Mouse (Mus musculus): Measurements from ENCODE around the gene Zbtb16.

Gene Zbtb16

GRCm38 (mm10) chr9:48768965-48769364, 67.1 kb downstream of the Zbtb16 start:
- no peak for DNase-seq (ENCODE audit: low read depth, low spot score)

- no peak for DNase-seq (ENCODE audit: low read depth, low spot score)
Observed at GRCm38 (mm10) chr9:48767666-48768432, 68.2 kb downstream of the Zbtb16 start.

- DNase-seq (ENCODE audit: low read depth, low spot score), result no peak
Observed at GRCm38 (mm10) chr9:48765927-48766326, 70.1 kb downstream of the Zbtb16 start.

- no peak for DNase-seq (ENCODE audit: low read depth, low spot score)
Observed at GRCm38 (mm10) chr9:48764311-48764710, 71.7 kb downstream of the Zbtb16 start.

GRCm38 (mm10) chr9:48761732-48762637, 74.0 kb downstream of the Zbtb16 start:
- no peak for DNase-seq (ENCODE audit: low read depth, low spot score)

GRCm38 (mm10) chr9:48761175-48761556, 74.9 kb downstream of the Zbtb16 start:
- no peak for DNase-seq (ENCODE audit: low read depth, low spot score)

GRCm38 (mm10) chr9:48760449-48761174, 75.4 kb downstream of the Zbtb16 start:
- peak; percentile 22 for DNase-seq (ENCODE audit: low read depth, low spot score)

GRCm38 (mm10) chr9:48759098-48759497, 76.9 kb downstream of the Zbtb16 start:
- DNase-seq (ENCODE audit: low read depth, low spot score), result no peak

GRCm38 (mm10) chr9:48757650-48758580, 78.1 kb downstream of the Zbtb16 start:
- DNase-seq (ENCODE audit: low read depth, low spot score), result no peak

- no peak for DNase-seq (ENCODE audit: low read depth, low spot score)
Observed at GRCm38 (mm10) chr9:48756261-48756812, 79.7 kb downstream of the Zbtb16 start.

GRCm38 (mm10) chr9:48755438-48756070, 80.5 kb downstream of the Zbtb16 start:
- no peak for DNase-seq (ENCODE audit: low read depth, low spot score)

GRCm38 (mm10) chr9:48754418-48754817, 81.6 kb downstream of the Zbtb16 start:
- no peak for DNase-seq (ENCODE audit: low read depth, low spot score)

GRCm38 (mm10) chr9:48753881-48754280, 82.1 kb downstream of the Zbtb16 start:
- DNase-seq (ENCODE audit: low read depth, low spot score), result no peak

GRCm38 (mm10) chr9:48751900-48752299, 84.1 kb downstream of the Zbtb16 start:
- no peak for DNase-seq (ENCODE audit: low read depth, low spot score)

GRCm38 (mm10) chr9:48749666-48750065, 86.4 kb downstream of the Zbtb16 start:
- DNase-seq (ENCODE audit: low read depth, low spot score), result no peak

- no peak for DNase-seq (ENCODE audit: low read depth, low spot score)
Observed at GRCm38 (mm10) chr9:48749168-48749567, 86.9 kb downstream of the Zbtb16 start.

GRCm38 (mm10) chr9:48748761-48749160, 87.3 kb downstream of the Zbtb16 start:
- DNase-seq (ENCODE audit: low read depth, low spot score), result no peak

- DNase-seq (ENCODE audit: low read depth, low spot score), result no peak
Observed at GRCm38 (mm10) chr9:48748216-48748615, 87.8 kb downstream of the Zbtb16 start.

GRCm38 (mm10) chr9:48746506-48746905, 89.5 kb downstream of the Zbtb16 start:
- no peak for DNase-seq (ENCODE audit: low read depth, low spot score)
